Mouse (Mus musculus) neural tube, embryonic 12.5 days (tissue): ENCODE data around the gene Folr2. TPM values are rescaled to one million over a fixed set of nuclear protein-coding genes. Genes with fewer than 3 reads are reported as not detected.

Experiments used
- ATAC-seq: fragments of 200-750 bp; cut with Nextera tagmentation; 2 replicates; pipeline ENCODE4 v1.8.0; 2017; ENCODE audit warnings: low read depth, mild to moderate bottlenecking, moderate TSS enrichment, moderate library complexity; ENCODE audit not compliant: low FRiP score
- H3K27ac ChIP-seq: fragments of 300-500 bp; sonication (generic); 2 replicates; pipeline ENCODE4 v1.5.1; 2016
- H3K27me3 ChIP-seq: fragments of 300-500 bp; sonication (generic); replicated peaks from 2 replicates; pipeline ENCODE4 v1.6.1; 2016; ENCODE audit warnings: mild to moderate bottlenecking
- H3K36me3 ChIP-seq: fragments of 300-500 bp; sonication (generic); 2 replicates; pipeline ENCODE4 v1.6.1; 2016; ENCODE audit warnings: mild to moderate bottlenecking
- H3K4me1 ChIP-seq: fragments of 300-500 bp; sonication (generic); 2 replicates; pipeline ENCODE4 v1.6.1; 2016
- H3K4me2 ChIP-seq: fragments of 300-500 bp; sonication (generic); replicated peaks from 2 replicates; pipeline ENCODE4 v1.6.1; 2016; ENCODE audit warnings: mild to moderate bottlenecking
- H3K4me3 ChIP-seq: fragments of 300-500 bp; sonication (generic); 2 replicates; pipeline ENCODE4 v1.5.1; 2016
- H3K9ac ChIP-seq: fragments of 300-500 bp; sonication (generic); 2 replicates; pipeline ENCODE4 v1.6.1; 2016; ENCODE audit warnings: mild to moderate bottlenecking
- H3K9me3 ChIP-seq: fragments of 300-500 bp; sonication (generic); 2 replicates; pipeline ENCODE4 v1.6.1; 2016; ENCODE audit warnings: mild to moderate bottlenecking
- WGBS: fragments of 180-500 bp; shearing (Covaris S2); methylation state at CpG from one replicate; pipeline ENCODE4 v1.1.7; 2016; 5-methylcytosine and 5-hydroxymethylcytosine counted together
- polyA plus RNA-seq: library from polyadenylated mRNA; unstranded; fragments of >200 nt; fragmentation: Nextera tagmentation; extraction: Ambion mirVana; gene quantifications from 2 replicates; pipeline ENCODE4 v1.2.1, GENCODE M21; 2016

The Folr2 gene
- polyA plus RNA-seq, 1 experiment from 2014 or later, result 1.3 TPM

DNA sequence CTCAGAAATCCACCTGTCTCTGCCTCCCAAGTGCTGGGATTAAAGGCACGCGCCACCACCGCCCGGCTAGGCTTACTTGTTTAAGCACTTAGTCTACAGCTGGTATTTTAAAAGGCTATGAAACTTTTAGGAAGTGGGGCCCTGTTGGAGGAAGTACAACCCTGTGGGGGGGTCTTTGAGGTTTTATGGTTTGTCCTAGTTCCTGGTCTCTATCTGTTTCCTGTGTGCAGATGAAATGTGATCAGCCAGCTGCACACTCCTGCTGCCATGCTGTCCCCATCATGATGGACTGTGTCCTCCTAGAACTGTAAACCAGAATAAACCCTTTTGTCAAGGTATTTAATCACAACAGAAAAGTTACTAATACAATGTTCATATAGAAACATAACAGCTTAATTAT is 27.2 kb upstream of the Folr2 start:
- H3K4me2 ChIP-seq, result no peak overlapping the region
- H3K4me3 ChIP-seq, result no peak overlapping the region
- ATAC-seq, result no peak
- no peaks in the 10 kb centered on the region for H3K4me1 ChIP-seq
- no peak overlapping the region for H3K9ac ChIP-seq
- no peaks in the 10 kb centered on the region for H3K36me3 ChIP-seq
- no peaks in the 10 kb centered on the region for H3K9me3 ChIP-seq
- no peaks in the 10 kb centered on the region for H3K27me3 ChIP-seq
- 98% methylated on average over 4 of the region's 4 CpGs for WGBS
- no peak overlapping the region for H3K27ac ChIP-seq

- H3K9me3 ChIP-seq, result no peaks in the 10 kb centered on the region
- no peak overlapping the region for H3K4me2 ChIP-seq
- H3K9ac ChIP-seq, result no peak overlapping the region
- no peak overlapping the region for H3K27ac ChIP-seq
- H3K4me1 ChIP-seq, result no peaks in the 10 kb centered on the region
- WGBS, result 61% methylated on average over 9 of the region's 9 CpGs
- ATAC-seq, result no peak
- H3K4me3 ChIP-seq, result no peak overlapping the region
- H3K36me3 ChIP-seq, result no peaks in the 10 kb centered on the region
- H3K27me3 ChIP-seq, result no peaks in the 10 kb centered on the region
These were observed 25.6 kb upstream of the Folr2 start for GRCm38 (mm10) chr7:101882413-101883154.

- no peak overlapping the region for H3K27ac ChIP-seq
- no peaks in the 10 kb centered on the region for H3K27me3 ChIP-seq
- H3K36me3 ChIP-seq, result no peaks in the 10 kb centered on the region
- no peak overlapping the region for H3K4me2 ChIP-seq
- H3K4me1 ChIP-seq, result no peaks in the 10 kb centered on the region
- 85% methylated on average over 4 of the region's 4 CpGs for WGBS
- ATAC-seq, result no peak
- H3K9me3 ChIP-seq, result no peaks in the 10 kb centered on the region
- H3K4me3 ChIP-seq, result no peak overlapping the region
- H3K9ac ChIP-seq, result no peak overlapping the region
These were observed 23.9 kb upstream of the Folr2 start for GRCm38 (mm10) chr7:101880855-101881254.

GRCm38 (mm10) chr7:101875978-101876377 is 19.0 kb upstream of the Folr2 start:
- no peak for ATAC-seq
- Histone ChIP-seq H3K27ac (no peak overlapping the region), H3K9ac (no peak overlapping the region), H3K27me3 (no peaks in the 10 kb centered on the region), H3K4me3 (no peak overlapping the region), H3K36me3 (no peaks in the 10 kb centered on the region), H3K9me3 (no peaks in the 10 kb centered on the region), H3K4me2 (no peak overlapping the region), H3K4me1 (no peaks in the 10 kb centered on the region)
- WGBS, result 90% methylated on average over 1 of the region's 1 CpGs

- no peaks in the 10 kb centered on the region for H3K27me3 ChIP-seq
- H3K4me3 ChIP-seq, result no peak overlapping the region
- H3K4me1 ChIP-seq, result no peaks in the 10 kb centered on the region
- H3K9ac ChIP-seq, result no peak overlapping the region
- no peak for ATAC-seq
- 90% methylated on average over 3 of the region's 3 CpGs for WGBS
- H3K27ac ChIP-seq, result no peak overlapping the region
- no peaks in the 10 kb centered on the region for H3K9me3 ChIP-seq
- H3K36me3 ChIP-seq, result no peaks in the 10 kb centered on the region
- no peak overlapping the region for H3K4me2 ChIP-seq
These were observed 14.3 kb upstream of the Folr2 start for GRCm38 (mm10) chr7:101871296-101871695.

- Histone ChIP-seq H3K27ac (no peak within 1 kb of the TSS), H3K4me3 (no peak within 1 kb of the TSS), H3K9me3 (no peaks in the 10 kb centered on the region), H3K4me2 (no peak within 1 kb of the TSS), H3K27me3 (no peaks in the 10 kb centered on the region), H3K36me3 (no peaks in the 10 kb centered on the region), H3K9ac (no peak within 1 kb of the TSS), H3K4me1 (no peaks in the 10 kb centered on the region)
- WGBS, result 34% methylated on average over 2 of the region's 2 CpGs
- ATAC-seq, result no peak
These were observed 13.6 kb upstream of the Folr2 start, which contains the start of gene Folr1 for GRCm38 (mm10) chr7:101870629-101871028. Gene Folr1, minus strand, starts transcription at chr7:101870788.

DNA sequence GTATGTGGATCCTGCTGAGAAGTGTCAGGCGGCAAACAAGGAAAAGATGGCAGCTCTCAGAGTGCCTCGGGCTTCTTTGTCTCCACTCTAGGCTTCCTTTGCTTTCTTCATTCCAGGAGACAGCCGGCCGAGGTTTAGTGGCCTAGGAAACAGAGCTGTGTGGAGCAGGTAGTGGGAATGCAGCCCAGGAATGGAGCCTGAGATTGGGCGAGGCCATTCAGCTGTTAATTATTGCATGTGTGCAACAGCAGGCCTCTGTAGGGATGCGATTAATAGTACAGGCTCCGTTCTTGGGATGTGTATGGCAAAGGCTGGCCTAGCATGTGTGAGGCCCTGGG is 12.1 kb upstream of the Folr2 start:
- no peaks in the 10 kb centered on the region for H3K9me3 ChIP-seq
- no peak overlapping the region for H3K27ac ChIP-seq
- no peak overlapping the region for H3K4me2 ChIP-seq
- no peaks in the 10 kb centered on the region for H3K27me3 ChIP-seq
- no peak overlapping the region for H3K9ac ChIP-seq
- WGBS, result 61% methylated on average over 7 of the region's 7 CpGs
- ATAC-seq, result no peak
- H3K36me3 ChIP-seq, result no peaks in the 10 kb centered on the region
- H3K4me1 ChIP-seq, result no peaks in the 10 kb centered on the region
- no peak overlapping the region for H3K4me3 ChIP-seq

- Histone ChIP-seq H3K27me3 (no peaks in the 10 kb centered on the region), H3K4me1 (no peaks in the 10 kb centered on the region), H3K9me3 (no peaks in the 10 kb centered on the region), H3K4me2 (no peak overlapping the region), H3K27ac (no peak overlapping the region), H3K36me3 (no peaks in the 10 kb centered on the region), H3K9ac (no peak overlapping the region), H3K4me3 (no peak overlapping the region)
- ATAC-seq, result no peak
- 69% methylated on average over 13 of the region's 13 CpGs for WGBS
These were observed 11.5 kb upstream of the Folr2 start for GRCm38 (mm10) chr7:101868241-101869162.

- 95% methylated on average over 4 of the region's 4 CpGs for WGBS
- no peak for ATAC-seq
- H3K4me1 ChIP-seq, result no peaks in the 10 kb centered on the region
- H3K9ac ChIP-seq, result no peak overlapping the region
- no peaks in the 10 kb centered on the region for H3K9me3 ChIP-seq
- H3K4me2 ChIP-seq, result no peak overlapping the region
- H3K36me3 ChIP-seq, result no peaks in the 10 kb centered on the region
- no peaks in the 10 kb centered on the region for H3K27me3 ChIP-seq
- no peak overlapping the region for H3K27ac ChIP-seq
- H3K4me3 ChIP-seq, result no peak overlapping the region
These were observed 10.5 kb upstream of the Folr2 start for GRCm38 (mm10) chr7:101867482-101867881.

DNA sequence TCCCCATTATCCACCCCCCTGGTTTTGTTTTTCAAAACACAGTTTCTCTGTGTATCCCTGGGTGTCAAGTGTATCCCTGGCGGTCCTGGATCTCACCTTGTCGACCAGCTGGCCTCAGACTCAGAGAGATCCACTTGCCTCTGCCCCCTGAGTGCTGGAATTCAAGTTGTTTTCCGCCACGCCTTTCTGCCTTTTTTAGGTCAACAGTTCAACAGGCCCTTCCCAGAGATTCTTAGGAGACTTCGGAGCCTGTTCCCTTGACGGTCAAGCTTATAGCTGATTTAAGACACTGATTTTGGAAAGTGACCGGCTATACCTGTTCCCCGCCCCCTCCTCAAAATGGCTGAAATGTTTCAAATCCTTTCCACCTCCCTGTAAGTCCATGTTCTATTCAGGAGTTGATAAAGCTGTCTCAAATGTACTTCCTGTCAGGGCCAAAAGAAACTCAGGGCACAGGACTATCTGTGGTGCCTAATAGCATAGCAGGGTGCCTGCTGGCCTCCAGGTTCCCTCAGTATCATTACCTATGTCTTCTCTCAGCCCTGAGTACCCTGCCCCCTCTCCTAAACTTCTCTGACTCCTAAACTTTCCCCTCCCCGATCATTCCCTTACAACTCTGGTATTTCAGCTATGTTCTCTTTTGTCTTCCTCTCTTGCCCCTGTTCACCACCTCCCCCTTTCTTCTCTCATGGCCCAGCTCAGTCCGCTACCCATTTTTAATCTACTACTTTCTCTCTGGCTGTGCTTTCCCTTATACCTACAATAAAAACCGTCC is 9.7 kb upstream of the Folr2 start:
- no peak overlapping the region for H3K4me2 ChIP-seq
- 84% methylated on average over 11 of the region's 11 CpGs for WGBS
- no peaks in the 10 kb centered on the region for H3K9me3 ChIP-seq
- no peak for ATAC-seq
- no peaks in the 10 kb centered on the region for H3K4me1 ChIP-seq
- H3K4me3 ChIP-seq, result no peak overlapping the region
- no peaks in the 10 kb centered on the region for H3K27me3 ChIP-seq
- no peak overlapping the region for H3K27ac ChIP-seq
- H3K9ac ChIP-seq, result no peak overlapping the region
- H3K36me3 ChIP-seq, result no peaks in the 10 kb centered on the region

DNA sequence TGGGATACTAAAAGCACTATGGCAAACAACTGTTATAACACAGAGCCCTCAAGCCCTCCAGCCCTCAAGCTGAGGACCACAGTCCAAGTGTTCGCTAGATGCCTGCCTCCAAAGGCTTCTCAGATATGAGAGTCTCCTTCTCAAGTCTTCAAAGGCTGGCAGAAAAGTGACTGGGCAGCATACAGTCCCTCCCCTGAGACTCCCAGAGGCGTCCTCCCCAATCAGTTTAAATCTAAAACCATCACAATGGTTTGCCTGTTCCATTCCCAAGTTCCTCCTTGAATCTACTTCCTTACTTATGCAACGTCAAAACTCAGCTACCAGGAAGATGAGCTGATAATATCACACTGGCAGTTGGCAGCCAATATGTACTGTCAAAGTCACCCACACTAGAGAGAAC is 6.4 kb upstream of the Folr2 start, which contains the start of gene Anapc15:
TSS of gene Anapc15 (plus strand) at position 301 of the 400 bp plus-strand sequence.
- Histone ChIP-seq H3K9ac (no peak within 1 kb of the TSS), H3K9me3 (no peaks in the 10 kb centered on the region), H3K36me3 (no peaks in the 10 kb centered on the region), H3K4me3 (no peak within 1 kb of the TSS), H3K27ac (no peak within 1 kb of the TSS), H3K27me3 (no peaks in the 10 kb centered on the region), H3K4me2 (no peak within 1 kb of the TSS), H3K4me1 (no peaks in the 10 kb centered on the region)
- no peak for ATAC-seq
- WGBS, result 84% methylated on average over 3 of the region's 3 CpGs

- WGBS, result 75% methylated on average over 3 of the region's 3 CpGs
- Histone ChIP-seq H3K4me3 (no peak overlapping the region), H3K27ac (no peak overlapping the region), H3K27me3 (no peaks in the 10 kb centered on the region), H3K9me3 (no peaks in the 10 kb centered on the region), H3K4me2 (no peak overlapping the region), H3K4me1 (no peaks in the 10 kb centered on the region), H3K9ac (no peak overlapping the region), H3K36me3 (no peaks in the 10 kb centered on the region)
- ATAC-seq, result no peak
These were observed 5.3 kb upstream of the Folr2 start for GRCm38 (mm10) chr7:101862291-101862690.
